Mouse (Mus musculus): Measurements from ENCODE around the gene Csrnp3. TPM values are rescaled to one million over a fixed set of nuclear protein-coding genes. Genes with fewer than 3 reads are reported as not detected.

Gene Csrnp3
- polyA plus RNA-seq, 1 experiment from 2014 or later: 7.0 TPM

- Histone ChIP-seq H3K36me3 (no peaks in the 10 kb centered on the region), H3K4me3 (no peak overlapping the region), H3K4me1 (no peaks in the 10 kb centered on the region), H3K27me3 (no peaks in the 10 kb centered on the region), H3K4me2 (replicated peaks) (no peak overlapping the region), H3K9me3 (no peaks in the 10 kb centered on the region), H3K9ac (no peak overlapping the region), H3K27ac (no peak overlapping the region)
- no peak for ATAC-seq (ENCODE audit: insufficient number of reproducible peaks, insufficient read depth, low FRiP score, low TSS enrichment)
Observed at GRCm38 (mm10) chr2:66040611-66041010, 195.0 kb downstream of the Csrnp3 start.

GRCm38 (mm10) chr2:66041203-66041916, 195.8 kb downstream of the Csrnp3 start:
- ATAC-seq (ENCODE audit: insufficient number of reproducible peaks, insufficient read depth, low FRiP score, low TSS enrichment): no peak

DNA sequence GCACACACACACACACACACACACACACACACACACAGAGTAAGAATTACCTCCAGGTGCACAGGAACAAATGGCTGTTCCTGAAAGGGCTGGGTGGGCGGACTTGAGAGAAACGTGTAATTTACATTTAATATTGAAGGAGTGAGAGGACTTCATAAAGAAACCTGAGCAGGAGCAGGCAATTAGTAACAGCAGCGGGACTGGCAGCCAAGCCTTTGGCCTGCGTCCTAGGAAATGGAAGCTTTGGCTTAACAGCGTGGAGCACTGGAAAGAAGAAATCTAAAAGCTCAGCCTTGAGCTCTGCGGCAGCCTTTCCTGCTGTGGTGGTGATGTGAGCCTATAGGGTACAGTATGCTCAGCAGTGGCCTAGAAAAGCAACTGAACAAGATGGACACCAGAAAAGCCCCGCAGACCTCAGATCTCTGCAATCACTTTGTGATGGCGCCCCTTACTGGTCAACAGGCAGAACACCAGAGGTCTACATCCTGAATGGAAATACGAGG, 196.4 kb downstream of the Csrnp3 start:
- Histone ChIP-seq H3K4me1 (no peaks in the 10 kb centered on the region), H3K27ac (no peak overlapping the region), H3K4me3 (no peak overlapping the region), H3K4me2 (replicated peaks) (no peak overlapping the region), H3K27me3 (no peaks in the 10 kb centered on the region), H3K9me3 (no peaks in the 10 kb centered on the region), H3K36me3 (no peaks in the 10 kb centered on the region), H3K9ac (no peak overlapping the region)
- peak; percentile 83 for ATAC-seq (ENCODE audit: insufficient number of reproducible peaks, insufficient read depth, low FRiP score, low TSS enrichment)
- 61% methylated on average over 9 of the region's 9 CpGs for WGBS

More at GRCm38 (mm10) chr2:66041203-66041916, 195.8 kb downstream of the Csrnp3 start:
- H3K27ac ChIP-seq: no peak overlapping the region
- no peak overlapping the region for H3K4me3 ChIP-seq
- no peak overlapping the region for H3K9ac ChIP-seq
- no peaks in the 10 kb centered on the region for H3K9me3 ChIP-seq
- no peak overlapping the region for H3K4me2 ChIP-seq (replicated peaks)
- WGBS: 86% methylated on average over 21 of the region's 21 CpGs
- H3K36me3 ChIP-seq: no peaks in the 10 kb centered on the region
- H3K27me3 ChIP-seq: no peaks in the 10 kb centered on the region
- no peaks in the 10 kb centered on the region for H3K4me1 ChIP-seq

DNA sequence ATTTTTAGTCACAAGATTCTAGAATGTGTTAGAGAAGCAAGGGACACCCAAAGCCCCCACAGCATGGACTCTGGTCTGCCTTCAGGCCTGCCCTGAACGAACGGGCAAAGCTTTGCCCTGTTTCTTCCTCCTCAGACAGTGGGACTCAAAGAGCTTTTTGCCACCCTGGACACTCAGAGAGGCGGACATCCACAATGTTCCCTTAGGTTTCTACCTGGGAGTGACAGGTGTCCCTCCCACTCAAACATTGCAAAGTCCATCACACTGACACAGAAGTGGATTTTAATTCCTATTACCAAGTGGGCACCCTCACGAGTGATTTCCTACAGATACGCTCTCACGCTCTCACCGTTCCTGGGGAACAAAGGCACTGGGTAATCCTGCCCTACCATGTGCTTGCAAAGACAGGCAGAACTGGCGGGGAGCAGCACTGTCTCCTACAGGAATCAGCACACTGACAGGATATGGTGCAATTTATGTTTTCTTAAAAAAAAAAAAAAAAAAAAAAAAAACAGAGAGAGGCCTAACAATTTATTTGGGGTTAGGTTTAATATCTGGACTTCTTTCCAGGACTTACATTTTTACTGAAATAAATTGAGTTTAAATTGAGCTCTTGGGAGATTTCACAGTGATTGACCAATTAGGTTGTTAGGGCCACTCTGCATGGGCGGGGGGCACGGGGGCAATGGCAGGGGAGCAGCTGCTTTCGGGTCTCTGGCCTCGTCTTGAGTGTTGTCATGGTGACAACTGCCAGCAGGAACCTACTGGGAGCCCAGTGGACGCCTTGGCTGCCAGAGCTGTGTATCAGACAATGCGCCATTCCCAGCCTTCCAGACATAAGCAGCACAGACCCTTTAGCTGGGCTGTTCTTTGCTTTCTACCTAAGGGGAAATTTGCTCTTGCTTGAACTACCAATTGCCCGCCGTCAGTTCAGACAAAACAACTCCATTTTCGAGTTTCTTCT, 198.2 kb downstream of the Csrnp3 start:
- no peak overlapping the region for H3K4me2 ChIP-seq (replicated peaks)
- no peak overlapping the region for H3K9ac ChIP-seq
- H3K27ac ChIP-seq: no peak overlapping the region
- H3K4me3 ChIP-seq: no peak overlapping the region
- no peaks in the 10 kb centered on the region for H3K27me3 ChIP-seq
- no peaks in the 10 kb centered on the region for H3K36me3 ChIP-seq
- no peaks in the 10 kb centered on the region for H3K4me1 ChIP-seq
- H3K9me3 ChIP-seq: no peaks in the 10 kb centered on the region
- peak; percentile 71; the same call in 1 of the 2 replicates for ATAC-seq (ENCODE audit: insufficient number of reproducible peaks, insufficient read depth, low FRiP score, low TSS enrichment)
- 59% methylated on average over 17 of the region's 17 CpGs for WGBS

GRCm38 (mm10) chr2:66044405-66045089, 199.0 kb downstream of the Csrnp3 start:
- no peak overlapping the region for H3K4me3 ChIP-seq
- 86% methylated on average over 12 of the region's 12 CpGs for WGBS
- H3K4me1 ChIP-seq: no peaks in the 10 kb centered on the region
- H3K4me2 ChIP-seq (replicated peaks): no peak overlapping the region
- ATAC-seq (ENCODE audit: insufficient number of reproducible peaks, insufficient read depth, low FRiP score, low TSS enrichment): no peak
- no peaks in the 10 kb centered on the region for H3K27me3 ChIP-seq
- H3K9ac ChIP-seq: no peak overlapping the region
- H3K36me3 ChIP-seq: no peaks in the 10 kb centered on the region
- no peak overlapping the region for H3K27ac ChIP-seq
- no peaks in the 10 kb centered on the region for H3K9me3 ChIP-seq

DNA sequence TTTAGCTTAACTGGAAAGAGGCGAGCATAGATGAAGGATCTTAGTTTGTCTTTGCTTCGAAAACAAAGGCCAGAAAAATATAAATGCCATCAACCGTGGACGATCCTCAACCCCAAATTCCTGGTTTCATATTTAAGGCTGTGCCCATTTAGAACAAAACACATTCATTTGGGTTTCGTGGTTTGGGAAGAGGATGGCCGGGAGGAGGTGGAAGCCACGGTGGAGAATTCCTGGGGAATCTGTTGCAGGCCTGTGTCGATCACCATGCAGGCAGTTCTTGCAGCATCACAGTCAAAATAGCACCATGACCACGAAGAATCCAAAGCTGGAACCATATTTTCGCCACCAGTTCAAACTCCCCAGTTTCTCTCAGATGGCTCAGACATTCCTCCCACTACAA, 217.7 kb downstream of the Csrnp3 start:
- WGBS: 74% methylated on average over 10 of the region's 10 CpGs
- Histone ChIP-seq H3K27ac (no peak overlapping the region), H3K27me3 (no peaks in the 10 kb centered on the region), H3K4me3 (no peak overlapping the region), H3K9me3 (no peaks in the 10 kb centered on the region), H3K36me3 (no peaks in the 10 kb centered on the region), H3K9ac (no peak overlapping the region), H3K4me2 (replicated peaks) (no peak overlapping the region), H3K4me1 (no peaks in the 10 kb centered on the region)
- ATAC-seq (ENCODE audit: insufficient number of reproducible peaks, insufficient read depth, low FRiP score, low TSS enrichment): no peak

DNA sequence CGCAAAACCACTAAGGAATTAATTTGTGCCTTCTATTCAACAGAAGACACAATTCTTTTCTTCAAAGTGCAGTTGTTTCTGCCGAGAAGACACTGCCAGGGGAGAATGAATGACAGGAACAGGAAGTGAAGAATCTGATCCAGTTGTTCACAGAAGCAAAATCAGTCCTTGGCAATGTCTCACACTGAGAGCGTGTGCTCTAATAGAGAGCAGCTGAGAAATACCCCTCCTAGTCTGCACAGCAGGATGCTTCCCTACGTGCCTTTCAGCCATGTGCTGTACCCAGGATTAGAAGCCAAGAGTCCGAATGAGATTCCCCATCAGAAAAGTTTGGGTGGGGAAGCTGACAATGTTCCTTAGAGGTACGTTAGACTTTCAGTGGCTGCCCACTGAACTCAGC, 223.9 kb downstream of the Csrnp3 start:
- Histone ChIP-seq H3K27ac (no peak overlapping the region), H3K27me3 (0 out of 2 replicates have a peak, but pooled peaks cover 3% of the 10 kb centered on the region), H3K9me3 (no peaks in the 10 kb centered on the region), H3K9ac (no peak overlapping the region), H3K4me2 (replicated peaks) (no peak overlapping the region), H3K4me1 (no peaks in the 10 kb centered on the region), H3K4me3 (no peak overlapping the region), H3K36me3 (no peaks in the 10 kb centered on the region)
- ATAC-seq (ENCODE audit: insufficient number of reproducible peaks, insufficient read depth, low FRiP score, low TSS enrichment): no peak
- 22% methylated on average over 6 of the region's 6 CpGs for WGBS

DNA sequence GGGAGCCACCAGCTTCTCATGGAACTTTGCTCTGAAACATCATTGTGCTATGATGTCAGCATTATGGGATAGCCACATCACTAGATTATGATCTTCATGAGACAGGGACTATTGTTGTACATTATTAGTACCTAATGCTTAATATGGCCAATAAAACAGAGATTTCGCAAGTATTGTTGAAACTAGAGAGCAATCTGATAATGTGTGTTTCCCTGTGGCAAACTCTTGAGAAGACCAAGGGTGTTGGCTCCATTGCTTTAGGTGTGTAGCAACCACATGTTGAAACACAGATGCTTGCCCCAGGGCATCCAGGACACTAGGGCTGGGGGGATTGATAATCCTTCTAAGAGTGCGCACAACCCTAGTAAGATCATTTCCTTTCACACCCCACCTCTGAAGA, 235.2 kb downstream of the Csrnp3 start:
- 0 out of 2 replicates have a peak, but pooled peaks cover under 1% of the 10 kb centered on the region for H3K27me3 ChIP-seq
- no peaks in the 10 kb centered on the region for H3K36me3 ChIP-seq
- no peaks in the 10 kb centered on the region for H3K9me3 ChIP-seq
- 98% methylated on average over 2 of the region's 2 CpGs for WGBS
- no peaks in the 10 kb centered on the region for H3K4me1 ChIP-seq
- H3K9ac ChIP-seq: no peak overlapping the region
- H3K4me2 ChIP-seq (replicated peaks): no peak overlapping the region
- ATAC-seq (ENCODE audit: insufficient number of reproducible peaks, insufficient read depth, low FRiP score, low TSS enrichment): no peak
- H3K4me3 ChIP-seq: no peak overlapping the region
- no peak overlapping the region for H3K27ac ChIP-seq

Other genes starting within 250 kb of the Csrnp3 start
- gene Scn2a, start 225.0 kb upstream of the Csrnp3 start, polyA plus RNA-seq (2016; fragmentation: Nextera tagmentation; extraction: Ambion mirVana): 5.0 and 6.3 TPM in 2 replicates

Measured in embryonic facial prominence, embryonic 12.5 days (tissue).